Mouse (Mus musculus): Measurements from ENCODE around the gene Kirrel3. TPM values are rescaled to one million over a fixed set of nuclear protein-coding genes. Genes with fewer than 3 reads are reported as not detected.

Gene Kirrel3
- total RNA-seq, 2 experiments from 2014 or later, result 43.9 to 50.2 TPM

GRCm38 (mm10) chr9:34975245-34975644 is 489.6 kb downstream of the Kirrel3 start:
- DNase-seq (ENCODE audit: low spot score in 2 of 2), result no peak

- DNase-seq (ENCODE audit: low spot score in 2 of 2), result no peak
These were observed 491.1 kb downstream of the Kirrel3 start for GRCm38 (mm10) chr9:34976596-34977462.

GRCm38 (mm10) chr9:34977700-34978099 is 492.0 kb downstream of the Kirrel3 start:
- DNase-seq (ENCODE audit: low spot score in 2 of 2), result no peak

- no peak for DNase-seq (ENCODE audit: low spot score in 2 of 2)
These were observed 492.5 kb downstream of the Kirrel3 start for GRCm38 (mm10) chr9:34978229-34978628.

GRCm38 (mm10) chr9:34980516-34981265 is 495.0 kb downstream of the Kirrel3 start:
- DNase-seq (ENCODE audit: low spot score in 2 of 2), result no peak

- DNase-seq (ENCODE audit: low spot score in 2 of 2), result peak in 1 of 2 experiments; percentile 56
These were observed 498.1 kb downstream of the Kirrel3 start for GRCm38 (mm10) chr9:34983513-34984462.

- DNase-seq (ENCODE audit: low spot score in 2 of 2), result peak; percentile 54 to 65
These were observed 500.5 kb downstream of the Kirrel3 start for GRCm38 (mm10) chr9:34986156-34986555.

- DNase-seq (ENCODE audit: low spot score in 2 of 2), result no peak
These were observed 501.9 kb downstream of the Kirrel3 start for GRCm38 (mm10) chr9:34987422-34988148.

- DNase-seq (ENCODE audit: low spot score in 2 of 2), result no peak
These were observed 503.0 kb downstream of the Kirrel3 start for GRCm38 (mm10) chr9:34988683-34989082.

- DNase-seq (ENCODE audit: low spot score in 2 of 2), result no peak
These were observed 506.5 kb downstream of the Kirrel3 start for GRCm38 (mm10) chr9:34992201-34992600.

GRCm38 (mm10) chr9:34993467-34994211 is 507.9 kb downstream of the Kirrel3 start:
- peak; percentile 74 to 88 for DNase-seq (ENCODE audit: low spot score in 2 of 2)

- no peak for DNase-seq (ENCODE audit: low spot score in 2 of 2)
These were observed 509.4 kb downstream of the Kirrel3 start for GRCm38 (mm10) chr9:34995078-34995477.

GRCm38 (mm10) chr9:34995660-34996378 is 510.1 kb downstream of the Kirrel3 start:
- peak in 1 of 2 experiments; percentile 57 for DNase-seq (ENCODE audit: low spot score in 2 of 2)

GRCm38 (mm10) chr9:34997880-34998865 is 512.5 kb downstream of the Kirrel3 start:
- no peak for DNase-seq (ENCODE audit: low spot score in 2 of 2)

- no peak for DNase-seq (ENCODE audit: low spot score in 2 of 2)
These were observed 518.4 kb downstream of the Kirrel3 start for GRCm38 (mm10) chr9:35004113-35004512.

GRCm38 (mm10) chr9:35007697-35008341 is 522.1 kb downstream of the Kirrel3 start:
- no peak for DNase-seq (ENCODE audit: low spot score in 2 of 2)

GRCm38 (mm10) chr9:35016762-35017161 is 531.1 kb downstream of the Kirrel3 start:
- no peak for DNase-seq (ENCODE audit: low spot score in 2 of 2)

All from layer of hippocampus, postnatal 14 days (tissue).